8 mouse cellular contexts compared by ENCODE assay signal in the genomic region with DNA sequence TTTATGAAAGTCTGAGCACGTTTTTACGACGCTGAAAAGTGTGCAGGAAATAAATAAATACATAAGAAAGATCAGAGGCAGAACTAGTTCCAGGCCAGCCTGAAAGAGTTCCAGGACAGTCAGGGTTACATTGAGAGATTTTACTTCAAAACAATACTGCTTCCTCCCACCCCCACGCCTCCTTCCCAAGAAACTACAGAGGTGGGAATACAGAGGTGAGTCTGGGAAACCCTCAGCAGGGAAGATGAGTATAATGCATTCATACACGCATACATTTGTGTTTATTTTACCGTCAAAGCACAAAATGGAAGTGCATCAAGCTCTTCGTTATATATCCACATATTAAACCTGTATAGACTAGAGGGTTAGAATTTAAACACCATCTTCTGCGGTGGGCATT. TPM values are rescaled to one million over a fixed set of nuclear protein-coding genes. Genes with fewer than 3 reads are reported as not detected.
DNase-seq lines count a peak whose midpoint lies in the region; ATAC-seq and TF ChIP-seq lines count a peak whose summit lies in the region.

No protein-coding gene starts in this region.

- in situ Hi-C loops in ES-E14 (cut with MboI; ENCODE audit: low sequenced_read_pairs in 2 of 2, unreplicated experiment in 2 of 2): no loop called here

- no peaks in the 10 kb centered on the region for H3K9me3 ChIP-seq in ES-E14 (ENCODE audit: control insufficient read depth, insufficient read depth, low read depth, low read length)
- no peaks in the 10 kb centered on the region for H3K9me3 ChIP-seq in forebrain, embryonic 12.5 days
- no peaks in the 10 kb centered on the region for H3K9me3 ChIP-seq in neural tube, embryonic 13.5 days

- no peak for ATAC-seq in forebrain, embryonic 12.5 days (ENCODE audit: low FRiP score)
- peak; percentile 3; the same call in 1 of the 2 replicates for ATAC-seq in neural tube, embryonic 13.5 days (ENCODE audit: low read depth)

- intact Hi-C loops in heart, postnatal 14 days (cut with DNase I): loop anchor here (2.0 to 5.0 kb wide), 2 partner anchors 47 to 74 kb away; no protein-coding TSS in a partner anchor

- peak overlapping the region; percentile 61 for H3K4me2 ChIP-seq in forebrain, embryonic 12.5 days
- H3K4me2 ChIP-seq in neural tube, embryonic 13.5 days: peak overlapping the region; percentile 67

- peaks cover 5 to 22% of the 10 kb centered on the region in 2 experiments; a peak in 3 of 4 replicates for H3K4me1 ChIP-seq in ES-E14 (ENCODE audit: control insufficient read depth in 2 of 2, insufficient read depth in 2 of 2, low read length in 2 of 2, poor library complexity in 1 of 2)
- H3K4me1 ChIP-seq in forebrain, embryonic 12.5 days: peaks cover 36% of the 10 kb centered on the region
- H3K4me1 ChIP-seq in neural tube, embryonic 13.5 days (replicated peaks): peaks cover 51% of the 10 kb centered on the region

- no peaks in the 10 kb centered on the region for H3K36me3 ChIP-seq in ES-E14 (ENCODE audit: control insufficient read depth, insufficient read depth, low read length, poor library complexity, severe bottlenecking)
- no peaks in the 10 kb centered on the region; the same call in 1 of the 2 replicates for H3K36me3 ChIP-seq in forebrain, embryonic 12.5 days (replicated peaks)
- no peaks in the 10 kb centered on the region for H3K36me3 ChIP-seq in neural tube, embryonic 13.5 days

- peak overlapping the region; percentile 75 to 99 for H3K4me3 ChIP-seq in ES-E14 (ENCODE audit: insufficient read depth in 1 of 2, low read depth in 1 of 2, low read length in 2 of 2, poor library complexity in 1 of 2, severe bottlenecking in 1 of 2)
- peak overlapping the region; percentile 74 for H3K4me3 ChIP-seq in forebrain, embryonic 12.5 days (replicated peaks)
- peak overlapping the region; percentile 62 for H3K4me3 ChIP-seq in neural tube, embryonic 13.5 days

- H3K27me3 ChIP-seq in forebrain, embryonic 12.5 days: no peaks in the 10 kb centered on the region
- H3K27me3 ChIP-seq in neural tube, embryonic 13.5 days: no peaks in the 10 kb centered on the region

- peak overlapping the region; percentile 83; the same call in 1 of the 2 replicates for H3K9ac ChIP-seq in ES-E14 (ENCODE audit: insufficient read depth, low read depth, low read length, poor library complexity, severe bottlenecking)
- H3K9ac ChIP-seq in forebrain, embryonic 12.5 days: peak overlapping the region; percentile 91
- peak overlapping the region; percentile 92 for H3K9ac ChIP-seq in neural tube, embryonic 13.5 days

- 1% methylated on average over 8 of the region's 8 CpGs for WGBS in forebrain, embryonic 12.5 days
- WGBS in neural tube, embryonic 13.5 days: 4% methylated on average over 8 of the region's 8 CpGs

- no peak overlapping the region for H3K27ac ChIP-seq in ES-E14 (ENCODE audit: insufficient read depth, low read depth, low read length, poor library complexity, severe bottlenecking)
- H3K27ac ChIP-seq in forebrain, embryonic 12.5 days: peak overlapping the region; percentile 99
- H3K27ac ChIP-seq in neural tube, embryonic 13.5 days (replicated peaks): peak overlapping the region; percentile 100

- DNase-seq in heart, adult 11 months: peak; percentile 91
- DNase-seq in heart, postnatal 14 days: no peak
- DNase-seq in ES-E14 (ENCODE audit: low read depth, low spot score): no peak
- peak; percentile 37 for DNase-seq in kidney, postnatal 14 days
- no peak for DNase-seq in adrenal gland, postnatal 25 days
- no peak for DNase-seq in left cerebral cortex, adult 11 months (ENCODE audit: low spot score)

TF ChIP-seq in ES-E14, 5 proteins besides CTCF, POLR2A, EP300 and RAD21:
- no peak for TF ChIP-seq ZNF384 (IDR thresholded peaks at IDR 0.05; ENCODE audit: low read depth, low read length)
- TF ChIP-seq CHD2 (IDR thresholded peaks at IDR 0.05; ENCODE audit: low read depth, low read length): no peak
- TF ChIP-seq ZC3H11A (IDR thresholded peaks at IDR 0.05; ENCODE audit: borderline replicate concordance, low read depth, low read length): no peak
- TF ChIP-seq MAFK (IDR thresholded peaks at IDR 0.05; ENCODE audit: insufficient read depth, low read depth, low read length): no peak
- TF ChIP-seq HCFC1 (IDR thresholded peaks at IDR 0.05; ENCODE audit: borderline replicate concordance, insufficient read depth, low read length): no peak

RNA-seq across cellular contexts. Expression of a gene that starts 1.1 kb away (rescaled TPM):
- 10 to 100 TPM; 12.7 to 12.8 TPM for total RNA-seq in heart, postnatal 14 days (2021)
- 9.7 and 11.8 TPM in 2 replicates for total RNA-seq in ES-E14 (2012; rRNA removed)
- polyA plus RNA-seq in forebrain, embryonic 12.5 days (2016; fragmentation: Nextera tagmentation; extraction: Ambion mirVana): 15.0 and 16.1 TPM in 2 replicates
- 6.9 and 8.8 TPM in 2 replicates for polyA plus RNA-seq in neural tube, embryonic 13.5 days (2015; fragmentation: Nextera tagmentation; extraction: Ambion mirVana)
- 40.9 and 66.0 TPM in 2 replicates for total RNA-seq in adrenal gland, postnatal 25 days (2021)

Comparison
In these comparisons a context has a peak if more than half of its experiments do, and no peak if none do; other contexts are left out.
1. DNase-seq: peak in heart, adult 11 months (single experiment) and kidney, postnatal 14 days (single experiment); none in heart, postnatal 14 days (0 of 2), ES-E14 (single experiment), adrenal gland, postnatal 25 days (single experiment) and left cerebral cortex, adult 11 months (single experiment).
2. Peak in every context shown above with its lines, with median percentiles within 50 percentile points of each other: H3K4me3 ChIP-seq and H3K9ac ChIP-seq.